Mouse (Mus musculus) kidney, postnatal 36 days (tissue): ENCODE measurements at regions not wholly inside any gene's neighbourhood (a gene's known extent, or its start where the extent isn't known, plus 50 kb on each side); places are given as distances from the start of the nearest gene placed in this dataset.

Source experiments
- DNase-seq, 2 experiments: peaks; one replicate each; pipeline ENCODE4 v3.0.0; 2021 to 2022; ENCODE audit warnings: mixed read lengths in 2 of 2

DNA sequence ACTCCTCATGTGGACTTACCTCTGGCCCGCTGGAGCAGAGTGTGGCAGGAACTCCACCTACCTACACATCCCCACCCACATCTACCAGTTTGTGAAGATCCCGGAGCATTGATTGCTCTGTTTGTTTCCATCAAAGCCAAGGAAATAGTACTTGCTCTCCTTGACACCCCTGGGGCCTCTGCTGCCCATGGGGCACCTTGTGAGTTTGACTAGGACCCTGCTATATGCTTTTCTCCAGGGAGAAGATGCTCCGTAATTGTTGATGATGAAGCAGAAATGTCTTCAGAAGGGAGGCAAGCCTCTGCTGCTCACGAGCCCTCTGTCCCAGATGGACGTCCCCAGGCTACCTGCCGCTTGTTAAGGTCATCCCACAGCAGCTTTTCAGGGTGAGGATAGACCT is 367.0 kb downstream of the Cd83 start:
- DNase-seq = no peak

- no peak for DNase-seq
Measured at GRCm38 (mm10) chr13:44152806-44153613, 368.4 kb downstream of the Cd83 start.

GRCm38 (mm10) chr13:44153784-44154183 is 369.2 kb downstream of the Cd83 start:
- no peak for DNase-seq

DNA sequence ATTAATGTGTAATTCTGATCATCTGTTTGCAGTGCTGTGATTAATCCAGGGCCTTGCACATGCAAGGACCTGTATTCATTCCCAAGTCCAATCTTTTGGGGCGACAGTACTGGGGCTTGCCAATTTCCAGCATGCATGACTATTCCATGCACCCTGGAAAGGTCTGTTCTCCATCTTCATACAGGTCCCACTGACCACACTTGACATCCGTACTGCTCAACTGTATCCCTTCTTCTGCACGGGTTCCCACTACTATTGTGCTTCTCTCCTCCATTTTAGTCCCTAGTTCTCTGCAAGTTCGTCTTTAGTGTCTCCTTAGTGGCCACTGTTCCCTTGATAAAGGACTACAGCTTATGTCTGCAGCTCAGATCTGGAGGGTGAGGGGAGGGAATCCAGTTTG is 371.4 kb downstream of the Cd83 start:
- DNase-seq = no peak

DNA sequence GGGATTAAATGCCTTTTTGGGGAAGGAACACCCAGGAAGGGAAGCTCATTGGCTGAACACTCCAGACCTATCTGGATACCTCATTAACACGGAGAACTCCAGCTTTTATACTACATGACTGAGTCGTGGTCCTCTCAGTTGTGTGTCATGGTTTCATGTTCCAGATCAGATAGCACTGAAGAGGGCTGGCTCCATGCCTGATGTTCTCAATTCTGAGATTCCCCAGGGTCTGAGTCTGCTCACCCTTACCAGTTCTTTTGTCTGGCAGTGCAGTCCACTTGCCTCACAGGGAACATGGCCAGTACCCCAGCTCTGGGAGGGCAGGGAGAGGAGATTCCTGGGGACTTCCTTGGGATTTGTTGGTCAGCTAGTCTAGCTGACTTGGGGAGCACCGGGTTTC is 372.0 kb downstream of the Cd83 start:
- no peak for DNase-seq

GRCm38 (mm10) chr13:44157236-44157635 is 372.7 kb downstream of the Cd83 start:
- no peak for DNase-seq

DNA sequence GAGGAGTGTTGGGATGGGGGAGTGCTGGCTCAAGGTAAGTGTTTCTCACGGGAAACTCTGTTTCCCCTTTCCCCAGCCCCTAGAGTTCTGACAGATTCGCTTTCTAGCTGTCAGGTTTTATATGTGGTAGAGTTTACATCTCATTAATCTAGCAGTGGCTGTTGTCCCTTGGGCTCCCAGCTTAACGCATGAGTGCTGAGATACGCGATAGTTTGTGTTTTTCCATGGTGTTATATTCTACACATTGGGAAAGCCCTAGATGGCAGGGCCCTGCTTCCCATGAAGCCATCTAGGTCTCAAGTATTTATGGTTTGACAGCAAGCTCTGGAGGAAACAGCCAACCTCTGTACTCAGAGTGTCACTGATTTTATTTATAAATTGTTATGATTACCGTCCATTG is 373.8 kb downstream of the Cd83 start:
- DNase-seq = no peak

DNA sequence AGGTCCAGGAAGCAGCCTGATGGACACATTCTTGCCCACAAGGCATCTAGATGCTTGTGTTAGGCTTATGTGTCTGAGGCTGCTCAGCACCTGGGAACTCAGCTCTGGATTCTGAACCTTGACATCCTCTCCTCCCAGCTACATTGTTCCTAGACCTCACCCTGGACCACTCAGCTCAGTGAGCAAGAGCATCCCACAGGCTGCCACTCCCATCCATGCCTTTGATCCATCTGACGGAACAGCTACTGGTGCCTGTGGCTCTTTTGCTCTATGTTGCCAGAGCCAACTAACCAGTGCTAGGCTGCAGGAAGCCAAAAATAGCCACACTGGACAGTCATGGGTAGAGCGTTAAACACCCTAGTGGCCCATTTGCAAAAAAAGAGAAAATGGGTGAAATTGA is 374.8 kb downstream of the Cd83 start:
- DNase-seq = no peak

DNA sequence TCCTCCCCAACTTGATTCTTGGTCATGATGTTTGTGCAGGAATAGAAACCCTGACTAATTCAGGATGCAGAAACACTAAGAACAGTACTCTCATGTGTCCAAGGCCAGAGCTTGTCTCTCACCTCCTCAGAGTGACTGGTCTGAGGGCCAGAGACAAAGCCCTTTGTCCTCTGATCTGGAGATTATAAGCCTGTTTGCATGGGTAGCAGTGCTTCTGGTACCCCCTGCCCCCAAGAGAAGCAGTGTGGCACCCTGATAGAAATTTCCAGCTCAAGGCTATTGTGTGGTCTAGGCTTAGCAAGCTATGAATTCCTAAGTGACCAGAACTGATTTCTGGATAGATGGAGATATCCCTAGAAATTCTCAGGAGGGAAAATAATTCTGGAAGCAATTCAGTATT is 380.2 kb downstream of the Cd83 start:
- DNase-seq = no peak

- DNase-seq = peak in 1 of 2 experiments; percentile 11
Measured at GRCm38 (mm10) chr13:44167186-44167585, 382.6 kb downstream of the Cd83 start.

- DNase-seq = no peak
Measured at GRCm38 (mm10) chr13:44168186-44168585, 383.6 kb downstream of the Cd83 start.

- DNase-seq = no peak
Measured at GRCm38 (mm10) chr13:44171639-44172038, 387.1 kb downstream of the Cd83 start.

DNA sequence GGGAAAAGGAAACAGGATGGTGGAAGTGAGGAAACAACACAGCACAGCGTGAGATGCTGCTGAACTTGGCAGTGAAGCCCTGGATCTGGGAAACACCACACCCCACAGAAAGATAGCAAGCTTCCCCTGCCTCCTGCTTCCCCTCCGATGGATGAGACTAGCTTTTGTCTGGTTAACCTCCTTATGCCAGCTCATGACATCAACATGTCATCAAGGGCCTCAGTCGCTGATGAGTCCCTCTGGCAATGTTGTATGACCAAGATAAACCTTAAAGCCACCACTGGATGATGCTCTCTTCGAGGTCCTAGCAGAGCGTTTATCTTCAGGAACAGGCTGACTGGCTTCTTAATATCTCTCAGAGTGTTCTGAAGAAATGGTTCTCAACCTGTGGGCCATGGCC is 388.1 kb downstream of the Cd83 start:
- DNase-seq = no peak

DNA sequence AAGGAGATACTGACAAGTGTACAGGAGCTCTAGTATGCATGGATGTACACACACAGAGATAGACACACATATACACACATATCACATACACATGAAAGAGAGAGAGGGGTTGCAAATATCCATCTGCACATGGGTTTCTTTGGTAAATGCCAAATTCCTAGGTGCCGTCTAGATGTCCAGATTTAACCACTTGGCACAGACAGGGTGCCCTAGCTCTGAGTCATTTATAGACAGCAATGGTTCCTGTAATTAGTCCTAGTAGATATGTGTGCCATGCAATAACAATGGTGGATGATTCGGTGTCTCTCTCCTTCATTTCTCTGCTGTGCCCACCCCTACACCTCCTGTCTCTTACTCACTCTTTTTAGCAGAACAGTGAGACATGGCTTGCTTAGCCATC is 389.7 kb downstream of the Cd83 start:
- no peak for DNase-seq

GRCm38 (mm10) chr13:44175300-44176036 is 390.9 kb downstream of the Cd83 start:
- no peak for DNase-seq

GRCm38 (mm10) chr13:44176121-44176520 is 391.5 kb downstream of the Cd83 start:
- no peak for DNase-seq

GRCm38 (mm10) chr13:44178006-44178405 is 393.4 kb downstream of the Cd83 start:
- DNase-seq = no peak

DNA sequence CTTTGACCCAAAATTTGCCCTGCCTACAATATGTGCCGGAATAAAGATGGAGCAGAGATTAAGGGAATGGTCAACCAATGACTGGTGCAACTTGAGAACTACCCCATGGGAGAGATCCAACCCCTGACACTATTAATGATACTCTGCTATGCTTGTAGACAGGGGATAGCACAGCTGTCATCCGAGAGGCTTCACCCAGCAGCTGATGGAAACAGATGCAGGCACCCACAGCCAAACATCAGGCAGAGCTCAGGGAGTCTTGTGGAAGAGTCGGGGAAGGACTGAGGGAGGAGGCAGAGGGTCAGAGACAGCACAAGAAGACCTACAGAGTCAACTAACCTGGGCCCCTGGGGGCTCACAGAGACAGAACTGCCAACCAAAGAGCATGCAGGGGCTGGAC is 395.8 kb downstream of the Cd83 start:
- DNase-seq = no peak

- peak; percentile 23 to 44 for DNase-seq
Measured at GRCm38 (mm10) chr13:44182544-44183191, 398.1 kb downstream of the Cd83 start.

- DNase-seq = no peak
Measured at GRCm38 (mm10) chr13:44195365-44195764, 410.8 kb downstream of the Cd83 start.

GRCm38 (mm10) chr13:44206042-44206441 is 421.5 kb downstream of the Cd83 start:
- no peak for DNase-seq

GRCm38 (mm10) chr13:44206448-44206847 is 421.9 kb downstream of the Cd83 start:
- DNase-seq = no peak

DNA sequence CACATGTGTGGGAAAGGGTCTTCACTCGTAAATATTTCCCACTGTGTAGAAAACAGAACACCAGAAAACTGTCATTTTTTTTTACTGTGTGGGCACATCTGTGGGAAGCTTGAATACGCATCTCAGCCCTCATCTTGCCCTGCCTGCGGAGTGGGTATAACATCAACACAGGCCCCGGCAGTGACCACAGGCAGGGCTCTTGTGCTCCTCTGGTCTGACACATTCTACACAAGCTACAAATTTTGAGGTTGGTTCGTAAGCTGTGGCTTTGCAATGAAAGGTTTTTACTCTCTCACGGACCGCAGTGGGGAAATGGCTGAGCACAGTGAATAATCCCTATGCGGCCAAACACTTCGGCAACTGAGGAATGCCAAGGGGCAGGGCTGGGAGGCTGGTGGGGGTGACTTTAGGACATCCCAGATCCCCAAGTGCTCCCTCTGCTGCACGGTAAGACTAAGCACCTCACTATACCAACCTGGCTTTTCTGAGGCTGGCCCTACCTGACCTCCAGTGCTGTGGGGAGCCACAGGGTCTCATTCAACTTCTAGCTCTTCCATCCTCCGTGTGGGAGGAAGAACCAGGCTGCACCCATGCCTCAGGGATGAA is 422.9 kb downstream of the Cd83 start:
- no peak for DNase-seq
